Mouse (Mus musculus): Measurements from ENCODE around the gene AC129217.1.
A peak's percentile ranks its signal among the peaks of the same experiment; 100 is the strongest.

The AC129217.1 gene

DNA sequence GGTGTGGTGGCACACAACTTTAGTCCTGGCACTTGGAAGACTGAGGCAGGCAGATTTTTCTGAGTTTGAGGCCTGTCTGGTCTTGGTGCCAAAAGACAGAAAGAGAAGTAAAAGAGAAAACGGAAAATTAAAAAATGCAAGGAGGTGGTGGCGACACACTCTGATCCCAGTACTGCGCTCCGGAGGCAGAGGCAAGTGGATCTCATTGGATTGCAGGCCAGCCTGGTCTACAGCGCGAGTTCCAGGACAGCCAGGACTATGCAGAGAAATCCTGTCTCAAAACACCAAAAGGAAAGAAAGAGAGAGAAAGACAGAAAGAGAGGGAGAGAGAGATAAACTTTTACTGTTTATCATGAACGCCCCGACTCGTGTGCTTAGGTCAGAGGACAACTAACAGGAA lies 41.3 kb downstream of the AC129217.1 start:
- DNase-seq (ENCODE audit: low read depth, low spot score), result no peak

DNA sequence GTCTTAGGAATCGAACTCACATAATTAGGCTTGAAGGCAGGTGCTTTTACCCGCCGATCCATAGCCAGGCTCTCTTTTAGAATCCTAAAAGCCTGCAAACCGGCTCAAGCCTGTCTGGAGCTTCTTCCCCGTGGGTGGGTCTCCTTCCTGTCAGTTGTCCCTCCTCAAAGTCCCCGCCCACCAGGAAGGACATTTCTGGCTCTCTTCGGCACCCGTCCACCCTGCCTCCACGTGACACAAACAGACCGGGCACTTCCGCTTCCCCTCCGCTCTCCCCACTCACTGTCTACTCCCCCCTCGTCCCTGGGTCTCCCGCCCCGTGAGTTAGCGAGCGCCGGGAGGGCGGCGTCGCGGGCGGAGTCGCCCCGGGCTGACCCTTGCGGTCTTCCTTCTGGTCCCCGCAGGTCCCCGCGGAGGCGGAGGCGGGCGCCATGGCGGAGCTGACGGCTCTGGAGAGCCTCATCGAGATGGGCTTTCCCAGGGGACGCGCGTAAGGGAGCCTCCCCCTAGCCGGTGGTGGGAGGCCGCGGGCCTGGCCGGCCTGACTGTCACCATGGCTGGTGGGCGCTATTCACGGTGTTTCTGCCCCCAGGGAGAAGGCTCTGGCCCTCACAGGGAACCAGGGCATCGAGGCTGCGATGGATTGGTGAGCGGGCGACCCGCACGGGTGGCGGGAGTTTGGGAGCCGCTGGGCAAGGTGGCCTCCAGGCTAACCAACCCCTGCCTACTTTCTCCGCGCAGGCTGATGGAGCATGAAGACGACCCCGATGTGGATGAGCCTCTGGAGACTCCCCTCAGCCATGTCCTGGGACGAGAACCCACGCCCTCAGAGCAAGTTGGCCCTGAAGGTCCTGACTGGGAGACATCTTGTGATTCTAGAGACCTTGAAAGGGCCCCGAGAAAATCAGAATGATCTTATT lies 42.0 kb downstream of the AC129217.1 start, which contains the start of gene Ubxn1:
Ubxn1 (plus strand) TSS at position 230 of the 920 bp plus-strand sequence.
- peak; percentile 99 for DNase-seq (ENCODE audit: low read depth, low spot score)

DNA sequence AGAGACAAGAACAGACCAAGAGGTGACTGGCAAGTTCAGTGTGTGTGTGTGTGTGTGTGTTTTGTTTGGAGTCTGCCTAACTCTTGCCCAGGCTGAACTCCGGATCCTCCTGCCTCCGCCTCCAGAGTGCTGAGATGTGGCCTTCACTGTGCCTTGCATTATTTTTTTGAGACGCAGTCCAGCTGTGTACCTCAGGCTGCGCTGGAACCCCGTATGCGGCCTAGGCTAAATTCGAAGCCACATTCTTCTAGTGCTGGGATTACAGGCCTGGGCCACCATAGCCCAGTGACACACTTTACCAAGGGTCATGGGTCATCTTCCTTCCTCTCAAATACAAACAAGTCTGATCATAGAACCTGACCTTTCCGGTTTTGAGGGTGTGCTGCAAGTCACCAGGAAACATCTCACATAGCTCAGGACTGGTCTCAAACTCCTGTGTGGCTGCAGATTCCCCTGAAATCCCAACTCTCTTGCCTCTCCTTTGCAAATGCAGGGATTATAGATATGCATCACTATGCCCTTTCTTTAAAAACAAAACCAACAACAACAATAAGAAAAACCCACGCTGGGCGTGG lies 42.8 kb downstream of the AC129217.1 start:
- DNase-seq (ENCODE audit: low read depth, low spot score), result peak; percentile 69

DNA sequence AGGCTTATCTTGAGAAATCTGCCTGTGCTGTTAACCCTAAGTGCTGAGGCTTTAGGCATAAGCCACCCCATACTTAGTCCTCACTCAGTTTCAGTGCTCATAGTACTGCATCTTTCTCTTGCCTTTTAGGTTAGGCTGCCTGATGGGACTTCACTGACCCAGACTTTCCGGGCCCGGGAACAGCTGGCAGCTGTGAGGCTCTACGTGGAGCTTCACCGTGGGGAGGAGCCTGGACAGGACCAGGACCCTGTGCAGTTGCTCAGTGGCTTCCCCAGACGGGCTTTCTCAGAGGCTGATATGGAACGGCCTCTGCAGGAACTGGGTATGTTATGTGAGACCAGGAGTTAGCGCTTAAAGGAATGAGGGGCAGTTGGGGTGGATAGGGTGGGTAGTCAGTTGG lies 45.5 kb downstream of the AC129217.1 start:
- no peak for DNase-seq (ENCODE audit: low read depth, low spot score)

DNA sequence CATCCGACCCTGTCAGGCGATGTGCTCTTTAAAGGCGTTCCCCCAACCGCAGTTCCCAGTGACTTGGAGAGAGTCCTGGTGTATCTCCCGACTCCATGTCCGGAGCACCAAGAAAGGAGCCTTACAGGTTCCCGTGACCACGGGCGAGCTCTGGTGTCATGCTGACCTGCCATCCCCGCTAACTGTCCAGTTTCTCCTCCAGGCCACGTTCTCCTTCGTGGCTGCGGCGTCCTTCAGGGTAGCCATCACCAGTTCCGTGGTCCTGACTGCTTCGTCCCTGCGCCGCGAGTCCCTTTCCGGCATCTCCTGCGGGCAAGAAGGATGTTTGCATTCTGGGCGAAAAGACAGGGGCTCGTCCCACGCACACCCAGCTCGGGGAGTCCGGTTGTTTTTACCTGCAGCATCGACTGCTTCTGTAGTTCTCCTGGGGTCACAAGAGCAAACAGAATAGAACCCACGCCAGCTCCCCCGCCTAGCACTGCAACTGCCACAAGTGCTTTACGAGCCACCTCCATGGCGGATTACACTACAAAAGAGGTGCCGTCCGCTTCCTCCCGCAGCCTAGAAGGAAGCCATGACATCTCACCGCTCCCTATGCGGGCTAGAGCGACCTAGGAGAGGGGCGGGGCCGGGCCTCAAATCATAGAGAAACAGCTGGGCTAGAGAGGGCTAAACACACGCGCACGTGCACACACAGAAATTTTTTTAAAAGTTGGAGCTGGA lies 50.9 kb downstream of the AC129217.1 start, which contains the start of gene Uqcc3:
Uqcc3 (minus strand) TSS at position 613 of the 723 bp plus-strand sequence.
- peak; percentile 89 for DNase-seq (ENCODE audit: low read depth, low spot score)

DNA sequence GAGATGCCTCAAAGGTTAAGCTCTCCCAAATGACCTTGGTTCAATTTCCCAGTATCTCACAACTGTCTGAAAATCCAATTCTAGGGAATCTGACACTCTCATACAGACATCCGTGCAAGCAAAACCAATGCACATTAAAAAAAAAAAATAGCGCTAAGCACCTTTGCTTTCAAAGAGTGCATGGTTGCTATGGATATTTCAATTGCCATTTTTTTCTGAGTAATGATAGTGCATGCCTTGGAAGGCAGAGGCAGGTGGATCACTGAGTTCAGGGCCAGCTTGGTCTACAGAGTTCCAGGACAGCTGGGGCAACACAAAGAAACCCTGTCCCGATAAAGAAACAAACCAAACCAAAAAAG lies 51.4 kb downstream of the AC129217.1 start:
- no peak for DNase-seq (ENCODE audit: low read depth, low spot score)

DNA sequence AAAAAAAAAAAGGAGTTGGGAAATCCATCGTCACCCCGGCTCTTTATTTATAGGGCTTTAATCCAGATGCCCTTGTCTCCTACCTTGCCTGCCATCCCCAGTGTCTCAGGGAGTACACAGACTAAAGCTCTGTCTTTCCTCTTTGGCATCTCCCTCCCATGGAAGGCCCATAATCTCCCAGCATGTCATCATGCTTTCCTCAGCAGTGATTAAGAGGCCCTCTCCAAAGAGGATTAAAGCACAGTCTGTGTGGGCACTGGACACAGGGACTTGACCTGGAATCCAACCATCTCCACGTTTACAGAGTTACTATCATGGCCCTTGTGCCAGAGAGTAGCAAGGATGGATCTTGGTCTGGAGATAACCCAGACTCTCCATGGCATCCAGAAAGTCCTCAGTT lies 54.0 kb downstream of the AC129217.1 start, which contains the start of the genes Lbhd1 and Gm49403:
Lbhd1 (plus strand) TSS at position 117 of the 400 bp plus-strand sequence.
Gm49403 (plus strand) TSS at position 315 of the 400 bp plus-strand sequence.
- no peak for DNase-seq (ENCODE audit: low read depth, low spot score)

DNA sequence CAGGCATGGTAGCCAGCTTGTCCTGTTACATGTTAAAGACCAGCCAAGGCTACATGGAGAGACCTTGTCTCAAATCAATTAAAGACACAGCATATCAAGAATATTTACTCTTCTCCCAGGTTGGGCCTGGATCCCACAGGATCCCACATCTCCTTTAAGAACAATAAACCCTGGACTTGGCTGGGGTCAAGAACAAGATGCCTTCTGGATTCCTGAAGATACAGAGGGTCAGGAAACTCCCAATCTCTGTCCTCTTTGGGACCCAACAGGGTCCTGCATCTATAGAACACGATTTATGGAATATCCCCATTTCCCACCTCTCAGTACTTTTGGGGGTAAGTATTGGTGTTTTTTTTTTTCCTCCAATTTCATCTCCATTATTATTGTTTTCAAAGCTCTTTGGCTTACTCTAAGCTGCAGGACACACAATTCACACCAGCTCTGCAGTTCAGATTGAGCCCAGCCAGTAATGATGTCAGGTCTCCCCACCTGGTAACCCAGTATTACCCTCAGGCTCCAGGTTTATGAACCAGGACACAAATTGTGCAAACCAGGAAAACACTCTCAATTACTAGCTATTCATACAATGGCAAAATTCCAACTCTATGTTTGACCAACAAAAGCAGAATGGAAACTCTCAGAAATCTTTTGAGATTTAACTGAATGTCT lies 57.5 kb downstream of the AC129217.1 start:
- DNase-seq (ENCODE audit: low read depth, low spot score), result peak; percentile 62

DNA sequence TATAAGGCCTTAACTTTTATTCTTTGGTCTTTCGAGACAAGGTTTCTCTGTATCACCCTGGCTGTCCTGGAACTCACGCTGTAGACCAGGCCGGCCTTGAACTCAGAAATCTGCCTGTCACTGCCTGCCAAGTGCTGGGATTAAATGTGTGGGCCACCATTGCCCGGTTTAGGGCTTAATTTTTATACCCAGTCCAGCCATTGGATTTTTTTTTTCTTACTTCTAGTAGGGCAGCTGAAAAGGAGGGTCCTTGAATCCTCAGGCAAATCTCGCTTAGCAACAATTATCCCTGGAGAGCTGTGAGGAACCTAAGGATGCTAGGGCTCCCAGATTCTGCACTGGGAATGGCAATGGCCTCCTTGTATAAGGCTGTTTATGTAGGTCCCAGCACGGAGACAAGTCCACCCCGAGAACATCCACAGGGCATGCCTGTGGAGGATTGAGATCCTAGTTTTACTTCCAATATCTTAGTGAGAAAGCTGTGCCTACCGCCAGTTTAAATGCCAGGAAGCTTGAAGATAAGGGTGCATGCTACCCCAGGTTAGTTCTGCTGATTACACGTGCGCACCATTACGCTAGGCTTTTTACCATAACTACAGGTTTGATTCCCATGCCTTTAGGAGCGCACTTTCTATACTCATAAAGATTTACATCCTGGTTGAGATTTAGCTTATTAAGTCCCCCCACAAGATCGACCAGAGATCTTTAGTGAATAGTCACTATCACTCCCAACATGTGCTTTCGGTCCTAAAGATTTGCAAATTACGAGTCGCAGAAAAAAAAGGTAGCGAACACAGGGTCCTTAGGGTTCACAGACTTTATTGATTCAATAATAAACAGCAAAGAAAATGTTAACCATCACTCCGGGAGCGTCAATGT lies 58.3 kb downstream of the AC129217.1 start:
- DNase-seq (ENCODE audit: low read depth, low spot score), result peak; percentile 69

DNA sequence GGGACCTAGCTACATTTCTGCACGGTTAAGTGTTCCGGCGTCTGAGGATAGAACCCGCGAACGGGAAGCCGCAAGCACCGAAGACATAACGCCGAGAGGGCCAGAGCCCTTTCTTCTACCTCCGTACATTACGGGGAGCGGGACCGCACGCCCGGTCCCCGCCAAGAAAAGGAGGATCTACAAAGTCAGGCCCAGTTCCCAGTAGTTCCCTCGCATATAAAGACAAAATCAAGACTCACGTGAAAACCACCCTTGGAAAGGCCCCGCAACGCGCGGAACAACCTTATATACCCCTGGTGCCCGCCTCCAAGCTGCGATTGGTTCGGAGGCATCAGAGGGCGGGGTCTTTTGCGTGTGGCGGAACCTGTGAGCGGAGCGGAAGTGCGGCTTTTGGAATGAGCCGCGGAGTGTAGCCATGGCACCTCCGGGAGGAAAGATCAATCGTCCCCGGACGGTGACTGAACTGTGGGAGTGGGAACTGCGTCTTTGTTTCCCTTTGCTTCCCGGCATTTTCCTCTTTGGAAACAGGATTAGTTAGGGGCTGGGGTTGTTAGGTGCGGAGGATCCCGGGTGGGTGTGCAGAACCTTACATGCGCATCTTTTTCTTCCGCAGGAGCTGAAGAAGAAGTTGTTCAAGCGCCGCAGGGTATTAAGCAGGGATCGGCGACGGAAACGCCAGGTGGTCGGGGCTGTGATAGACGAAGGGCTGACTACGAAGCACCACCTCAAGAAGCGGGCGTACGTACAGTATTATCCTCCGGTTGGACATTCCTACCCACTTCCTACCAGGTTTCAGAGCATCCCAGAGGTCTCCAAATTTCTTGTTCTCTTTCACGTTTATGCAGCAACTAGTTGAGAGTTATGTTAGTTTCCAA lies 59.2 kb downstream of the AC129217.1 start, which contains the start of the genes 1810009A15Rik and Gm49416:
1810009A15Rik (plus strand) TSS at position 343 of the 875 bp plus-strand sequence.
Gm49416 (plus strand) TSS at position 416 of the 875 bp plus-strand sequence.
- DNase-seq (ENCODE audit: low read depth, low spot score), result peak; percentile 99
